Mouse (Mus musculus) 416B (cell line): ENCODE results near the gene Hace1.

Source experiments
- DNase-seq: peaks from one replicate; pipeline ENCODE4 v3.0.0; 2011; ENCODE audit warnings: low read depth

Gene Hace1

GRCm38 (mm10) chr10:45706849-45707248 lies 129.2 kb downstream of the Hace1 start:
- no peak for DNase-seq

- DNase-seq, result peak; percentile 83
Observed at GRCm38 (mm10) chr10:45710848-45711247, 133.2 kb downstream of the Hace1 start.

- DNase-seq, result no peak
Observed at GRCm38 (mm10) chr10:45711348-45711747, 133.7 kb downstream of the Hace1 start.
